Mouse (Mus musculus): ENCODE results near the gene Tm7sf2. TPM values are rescaled to one million over a fixed set of nuclear protein-coding genes. Genes with fewer than 3 reads are reported as not detected.

Tm7sf2 gene
- polyA plus RNA-seq (2012; rRNA removed; ENCODE audit: low replicate concordance), result 39.1 and 40.1 TPM in 2 replicates

DNA sequence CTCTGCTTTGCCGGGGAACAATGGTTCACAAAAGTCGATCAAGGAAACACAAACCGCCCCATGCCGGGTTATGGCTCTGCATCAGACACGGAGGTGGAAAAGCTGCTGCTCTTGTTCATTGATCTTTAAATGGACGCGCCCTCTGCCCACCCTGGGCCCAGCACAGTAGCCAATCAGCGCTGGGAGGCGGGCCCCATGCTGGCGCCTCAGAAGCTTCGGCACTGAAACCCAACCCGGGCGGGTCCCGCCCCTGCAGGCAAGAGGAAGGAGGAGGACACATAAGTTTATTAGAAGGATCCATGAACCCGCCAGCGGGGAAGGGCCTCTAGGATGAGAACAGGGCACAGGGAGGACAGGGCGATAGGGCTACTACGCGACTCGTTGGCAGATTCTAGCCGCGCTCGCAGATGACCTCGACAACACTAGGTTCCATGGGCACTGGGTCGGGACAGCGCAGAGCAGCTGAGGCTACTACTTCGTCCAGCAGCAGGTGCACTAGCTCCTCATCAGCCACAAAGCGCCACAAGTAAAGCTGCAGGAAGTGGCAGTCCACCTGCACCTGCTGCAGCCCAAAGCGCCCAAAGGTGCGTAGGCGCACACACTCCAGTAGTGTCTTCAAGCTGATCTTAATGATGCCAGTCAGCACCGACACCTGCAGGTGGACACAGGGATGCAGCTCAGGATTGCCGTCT lies at the start of gene Tm7sf2:
Gene Tm7sf2, minus strand, starts transcription at position 650 of the 692 bp plus-strand sequence.

DNA sequence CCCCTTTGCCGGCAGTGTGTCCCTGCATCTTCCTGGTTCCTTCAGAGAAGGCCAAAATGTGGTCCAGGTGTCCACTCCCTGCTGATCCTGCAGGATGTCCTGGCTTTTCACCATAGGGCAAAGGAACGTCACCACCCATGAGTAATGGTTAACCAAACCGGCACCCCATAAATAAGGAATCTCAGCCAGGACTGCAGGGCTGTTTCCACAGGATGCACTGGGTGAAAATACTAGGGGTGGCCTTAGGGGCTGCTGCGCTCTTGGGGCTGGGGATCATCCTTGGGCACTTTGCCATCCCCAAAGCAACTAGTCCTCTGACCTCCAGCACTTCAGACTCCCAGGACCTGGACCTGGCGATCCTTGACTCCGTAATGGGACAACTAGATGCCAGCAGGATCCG lies 37.4 kb upstream of the Tm7sf2 start, which contains the start of gene Naaladl1:
Gene Naaladl1, plus strand, starts transcription at position 197 of the 400 bp plus-strand sequence.

GRCm38 (mm10) chr19:6094119-6094518 lies 25.9 kb upstream of the Tm7sf2 start, which contains the start of gene AC131692.1:
TSS of gene AC131692.1 (plus strand) at chr19:6094419.

GRCm38 (mm10) chr19:6084478-6085248 lies 16.5 kb upstream of the Tm7sf2 start, which contains the start of the genes Zfpl1 and Cdca5:
TSS of gene Zfpl1 (minus strand) at chr19:6084956.
TSS of gene Cdca5 (plus strand) at chr19:6084983.

GRCm38 (mm10) chr19:6082156-6082555 lies 14.0 kb upstream of the Tm7sf2 start, which contains the start of gene Gm28374:
TSS of gene Gm28374 (minus strand) at chr19:6082256.

GRCm38 (mm10) chr19:6079983-6080480 lies 11.9 kb upstream of the Tm7sf2 start, which contains the start of gene Tmem262:
TSS of gene Tmem262 (plus strand) at chr19:6080033.

DNA sequence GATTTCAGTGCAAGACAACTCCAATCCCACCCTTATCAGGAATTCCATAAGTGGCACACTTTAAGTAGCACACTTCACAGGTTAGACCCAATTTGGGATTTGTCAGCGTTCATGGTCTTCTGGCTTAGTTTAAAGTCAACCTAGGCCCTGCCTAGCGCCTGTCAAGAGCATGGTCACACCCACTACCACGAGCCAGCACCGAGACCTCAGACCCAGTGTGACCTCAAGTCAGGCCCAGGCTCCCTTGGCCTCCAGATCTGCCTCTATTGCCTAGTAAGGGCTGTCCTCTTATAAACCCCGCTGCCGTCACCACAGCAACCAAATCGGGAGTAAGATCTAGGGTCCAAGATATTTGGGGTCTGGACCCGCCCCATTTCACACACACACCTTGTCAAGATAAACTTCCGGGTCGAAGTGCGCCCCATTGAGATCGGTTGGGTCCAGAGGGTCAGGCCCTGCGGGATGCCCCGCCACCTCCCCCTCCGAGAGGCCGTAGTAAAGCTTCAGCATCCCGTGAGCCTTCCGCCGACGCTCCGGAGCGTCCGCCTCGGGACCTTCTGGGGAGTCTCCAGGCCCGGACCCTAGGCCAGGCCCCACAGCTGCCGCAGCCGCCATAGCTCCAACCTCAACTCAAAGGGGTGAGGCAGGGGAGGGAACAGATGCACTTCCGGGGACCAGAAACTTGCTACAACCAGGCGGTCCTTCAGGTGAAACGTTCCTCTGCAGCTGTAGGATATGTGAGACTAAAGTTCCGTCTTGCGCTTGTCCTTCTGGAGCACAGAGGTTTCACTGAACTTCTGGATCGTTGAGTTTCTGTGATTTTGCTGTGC lies 8.6 kb upstream of the Tm7sf2 start, which contains the start of gene Vps51:
Gene Vps51, minus strand, starts transcription at position 668 of the 830 bp plus-strand sequence.

GRCm38 (mm10) chr19:6061021-6061533 lies 7.1 kb downstream of the Tm7sf2 start, which contains the start of gene Znhit2:
TSS of gene Znhit2 (plus strand) at chr19:6061192.

DNA sequence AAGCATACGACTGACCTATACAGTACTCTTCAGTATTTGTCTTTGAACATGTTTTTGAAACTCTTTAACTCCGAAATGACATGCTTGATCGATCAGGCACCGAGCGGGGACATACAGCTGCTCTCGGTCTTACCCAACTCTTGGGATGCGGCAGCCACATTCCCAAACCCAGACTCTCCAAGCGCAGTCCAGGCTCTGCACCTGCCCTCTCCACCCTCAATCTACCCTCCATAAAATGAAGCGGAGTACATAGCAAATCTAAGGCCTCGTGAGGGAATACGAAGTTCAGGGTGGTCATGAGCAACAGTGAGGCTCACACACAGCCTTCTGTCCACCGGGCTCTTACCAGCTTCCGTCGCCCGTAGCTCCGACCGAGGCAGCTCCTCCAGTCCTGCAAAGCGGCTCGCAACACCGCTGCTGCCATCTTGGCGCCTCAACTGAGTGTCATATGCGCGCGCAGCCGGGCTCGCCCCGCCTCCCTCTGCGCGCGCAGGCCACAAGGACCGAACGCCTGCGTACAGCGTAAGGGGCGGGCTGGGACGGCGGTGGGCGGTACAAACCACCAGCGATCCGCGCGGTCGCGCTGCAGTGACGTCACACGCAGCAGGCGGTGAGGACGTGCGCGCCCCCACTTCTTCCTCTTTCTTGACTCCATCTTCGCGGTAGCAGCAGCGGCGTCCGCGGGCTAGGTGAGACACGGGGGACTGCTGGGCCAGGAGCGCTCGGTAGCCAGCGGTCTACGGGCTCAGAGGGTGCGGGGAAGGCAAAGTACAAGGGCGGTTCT lies 10.7 kb downstream of the Tm7sf2 start, which contains the start of the genes Mrpl49 and Fau:
Gene Mrpl49, minus strand, starts transcription at position 473 of the 784 bp plus-strand sequence.
Gene Fau, plus strand, starts transcription at position 532 of the 784 bp plus-strand sequence.

GRCm38 (mm10) chr19:6046294-6047153 lies 21.6 kb downstream of the Tm7sf2 start, which contains the start of gene Syvn1:
TSS of gene Syvn1 (plus strand) at chr19:6046576.

DNA sequence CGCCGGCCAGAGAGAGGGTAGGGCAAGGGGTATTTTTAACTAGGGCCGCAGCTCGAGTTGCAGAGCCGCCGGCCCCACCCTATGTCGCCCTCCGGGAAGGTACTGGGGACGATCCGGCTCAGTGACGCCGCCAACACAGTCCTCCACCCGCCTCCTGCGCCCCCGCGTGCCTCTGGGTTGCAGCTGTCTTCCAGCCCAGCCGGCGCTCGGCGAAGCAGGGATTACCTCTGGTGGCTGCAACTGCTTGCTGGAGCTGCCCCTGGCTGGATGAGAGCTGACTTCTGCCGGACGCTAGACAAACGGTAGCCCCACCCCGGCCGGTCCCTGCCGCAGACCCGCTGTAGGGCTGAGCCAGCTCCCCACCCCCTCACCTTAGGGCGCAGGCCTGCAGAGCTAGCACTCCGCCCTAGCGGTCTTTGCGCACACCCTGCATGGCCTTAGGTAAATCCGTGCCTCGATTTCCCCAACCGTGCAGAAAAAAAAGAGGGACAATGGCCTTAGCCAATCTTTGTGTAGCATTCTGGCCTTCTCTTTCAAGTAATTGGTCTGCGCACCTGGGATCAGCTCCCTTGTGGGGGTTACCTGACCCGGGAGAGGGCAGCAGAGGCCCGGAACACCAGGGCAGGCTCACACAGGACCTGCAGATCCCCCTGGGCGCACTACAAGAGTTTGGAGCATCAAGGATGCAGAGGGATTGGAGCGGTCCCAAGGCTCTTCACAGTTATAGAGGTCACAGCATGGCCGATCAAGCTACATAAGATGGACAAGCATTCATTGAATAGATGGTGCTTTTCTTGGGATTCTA lies 52.5 kb downstream of the Tm7sf2 start, which contains the start of gene Capn1:
Gene Capn1, minus strand, starts transcription at position 387 of the 805 bp plus-strand sequence.

Other genes with a start within 250 kb of the Tm7sf2 start
- gene Frmd8, start 193.1 kb downstream of the Tm7sf2 start, polyA plus RNA-seq (2012; rRNA removed; ENCODE audit: low replicate concordance), result 22.5 and 24.5 TPM in 2 replicates
- 24.1 and 26.7 TPM in 2 replicates for gene Slc25a45, start 190.6 kb downstream of the Tm7sf2 start, polyA plus RNA-seq (2012; rRNA removed; ENCODE audit: low replicate concordance)
- gene Tigd3, start 174.2 kb downstream of the Tm7sf2 start, polyA plus RNA-seq (2012; rRNA removed; ENCODE audit: low replicate concordance), result 0.33 and 1.0 TPM in 2 replicates
- 73.6 and 128 TPM in 2 replicates for gene Dpf2, start 155.4 kb downstream of the Tm7sf2 start, polyA plus RNA-seq (2012; rRNA removed; ENCODE audit: low replicate concordance)
- gene Cdc42ep2, start 143.6 kb downstream of the Tm7sf2 start, polyA plus RNA-seq (2012; rRNA removed; ENCODE audit: low replicate concordance), result 24.5 and 38.9 TPM in 2 replicates
- gene Pola2, start 104.2 kb downstream of the Tm7sf2 start, polyA plus RNA-seq (2012; rRNA removed; ENCODE audit: low replicate concordance), result 60.9 and 84.4 TPM in 2 replicates
- gene Slc22a20, start 82.2 kb downstream of the Tm7sf2 start, polyA plus RNA-seq (2012; rRNA removed; ENCODE audit: low replicate concordance), result not detected in 2 replicates
- gene Capn1, start 52.5 kb downstream of the Tm7sf2 start, polyA plus RNA-seq (2012; rRNA removed; ENCODE audit: low replicate concordance), result 42.0 and 72.3 TPM in 2 replicates
- 59.3 and 60.1 TPM in 2 replicates for gene Syvn1, start 21.8 kb downstream of the Tm7sf2 start, polyA plus RNA-seq (2012; rRNA removed; ENCODE audit: low replicate concordance)
- gene Mrpl49, start 10.6 kb downstream of the Tm7sf2 start, polyA plus RNA-seq (2012; rRNA removed; ENCODE audit: low replicate concordance), result 29.0 and 43.8 TPM in 2 replicates
- 740 and 1,078 TPM in 2 replicates for gene Fau, start 10.5 kb downstream of the Tm7sf2 start, polyA plus RNA-seq (2012; rRNA removed; ENCODE audit: low replicate concordance)
- gene Znhit2, start 7.2 kb downstream of the Tm7sf2 start, polyA plus RNA-seq (2012; rRNA removed; ENCODE audit: low replicate concordance), result 43.0 and 48.9 TPM in 2 replicates
- gene Vps51, start 8.9 kb upstream of the Tm7sf2 start, polyA plus RNA-seq (2012; rRNA removed; ENCODE audit: low replicate concordance), result 67.5 and 83.1 TPM in 2 replicates
- not detected in 2 replicates for gene Tmem262, start 11.7 kb upstream of the Tm7sf2 start, polyA plus RNA-seq (2012; rRNA removed; ENCODE audit: low replicate concordance)
- gene Gm28374, start 13.9 kb upstream of the Tm7sf2 start, polyA plus RNA-seq (2012; rRNA removed; ENCODE audit: low replicate concordance), result 0.19 and 0.49 TPM in 2 replicates
- gene Zfpl1, start 16.6 kb upstream of the Tm7sf2 start, polyA plus RNA-seq (2012; rRNA removed; ENCODE audit: low replicate concordance), result 100 and 103 TPM in 2 replicates
- 0.30 and 4.4 TPM in 2 replicates for gene Cdca5, start 16.6 kb upstream of the Tm7sf2 start, polyA plus RNA-seq (2012; rRNA removed; ENCODE audit: low replicate concordance)
- not detected in 2 replicates for gene AC131692.1, start 26.0 kb upstream of the Tm7sf2 start, polyA plus RNA-seq (2012; rRNA removed; ENCODE audit: low replicate concordance)
- 0.09 and 0.22 TPM in 2 replicates for gene Naaladl1, start 37.4 kb upstream of the Tm7sf2 start, polyA plus RNA-seq (2012; rRNA removed; ENCODE audit: low replicate concordance)
- 19.6 and 37.2 TPM in 2 replicates for gene Sac3d1, start 50.3 kb upstream of the Tm7sf2 start, polyA plus RNA-seq (2012; rRNA removed; ENCODE audit: low replicate concordance)
- 31.6 and 42.5 TPM in 2 replicates for gene Snx15, start 59.9 kb upstream of the Tm7sf2 start, polyA plus RNA-seq (2012; rRNA removed; ENCODE audit: low replicate concordance)
- 8.7 and 11.0 TPM in 2 replicates for gene Batf2, start 72.6 kb upstream of the Tm7sf2 start, polyA plus RNA-seq (2012; rRNA removed; ENCODE audit: low replicate concordance)
- gene Arl2, start 73.2 kb upstream of the Tm7sf2 start, polyA plus RNA-seq (2012; rRNA removed; ENCODE audit: low replicate concordance), result 139 and 178 TPM in 2 replicates
- 0.26 and 0.46 TPM in 2 replicates for gene Majin, start 116.0 kb upstream of the Tm7sf2 start, polyA plus RNA-seq (2012; rRNA removed; ENCODE audit: low replicate concordance)
- gene Gpha2, start 158.0 kb upstream of the Tm7sf2 start, polyA plus RNA-seq (2012; rRNA removed; ENCODE audit: low replicate concordance), result 0.63 and 0.66 TPM in 2 replicates
- 90.3 and 103 TPM in 2 replicates for gene Ppp2r5b, start 167.5 kb upstream of the Tm7sf2 start, polyA plus RNA-seq (2012; rRNA removed; ENCODE audit: low replicate concordance)
- gene Atg2a, start 173.3 kb upstream of the Tm7sf2 start, polyA plus RNA-seq (2012; rRNA removed; ENCODE audit: low replicate concordance), result 38.8 and 43.8 TPM in 2 replicates
- 270 and 315 TPM in 2 replicates for gene Ehd1, start 208.4 kb upstream of the Tm7sf2 start, polyA plus RNA-seq (2012; rRNA removed; ENCODE audit: low replicate concordance)
- 10.9 and 14.7 TPM in 2 replicates for gene Cdc42bpg, start 238.1 kb upstream of the Tm7sf2 start, polyA plus RNA-seq (2012; rRNA removed; ENCODE audit: low replicate concordance)

Measured in subcutaneous adipose tissue, adult 2 months (tissue).